Mouse (Mus musculus): ENCODE measurements around the gene Nup210. TPM values are rescaled to one million over a fixed set of nuclear protein-coding genes. Genes with fewer than 3 reads are reported as not detected.

Nup210 gene
- polyA plus RNA-seq, 1 experiment = 43.2 TPM

- TF ChIP-seq CTCF (IDR thresholded peaks at IDR 0.05; ENCODE audit: borderline replicate concordance, extremely low read depth, insufficient read depth, insufficient read length) (peak; percentile 62), POLR2A (IDR thresholded peaks at IDR 0.05; ENCODE audit: borderline replicate concordance, extremely low read depth, insufficient read depth, insufficient read length, poor library complexity, severe bottlenecking) (no peak)
- DNase-seq (ENCODE audit: low read depth) = peak; percentile 99
These were observed 127.8 kb downstream of the Nup210 start, which contains the start of gene Iqsec1 for GRCm38 (mm10) chr6:90988648-90989317. TSS of gene Iqsec1 (minus strand) at chr6:90988685.

DNA sequence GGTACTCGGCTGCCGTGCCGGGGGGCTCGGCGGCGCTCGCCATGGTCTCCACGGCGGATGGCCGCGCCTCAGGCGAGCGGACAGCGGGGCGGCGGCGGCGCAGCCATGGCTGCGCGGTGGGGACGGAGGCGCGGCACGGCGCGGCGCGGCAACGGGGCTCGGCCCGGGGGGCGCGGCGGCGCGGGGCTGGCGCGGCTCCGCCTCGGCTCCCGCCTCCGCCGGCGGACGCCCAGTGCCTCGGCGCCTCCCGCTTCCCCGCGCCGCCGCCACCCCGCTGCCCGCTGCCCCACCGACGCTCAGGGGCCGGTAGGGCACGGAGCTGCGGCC, 128.4 kb downstream of the Nup210 start:
- DNase-seq (ENCODE audit: low read depth) = no peak
- TF ChIP-seq CTCF (IDR thresholded peaks at IDR 0.05; ENCODE audit: borderline replicate concordance, extremely low read depth, insufficient read depth, insufficient read length) (no peak), POLR2A (IDR thresholded peaks at IDR 0.05; ENCODE audit: borderline replicate concordance, extremely low read depth, insufficient read depth, insufficient read length, poor library complexity, severe bottlenecking) (no peak)

GRCm38 (mm10) chr6:90987561-90988298, 128.9 kb downstream of the Nup210 start:
- TF ChIP-seq CTCF (IDR thresholded peaks at IDR 0.05; ENCODE audit: borderline replicate concordance, extremely low read depth, insufficient read depth, insufficient read length) (no peak), POLR2A (IDR thresholded peaks at IDR 0.05; ENCODE audit: borderline replicate concordance, extremely low read depth, insufficient read depth, insufficient read length, poor library complexity, severe bottlenecking) (no peak)

DNA sequence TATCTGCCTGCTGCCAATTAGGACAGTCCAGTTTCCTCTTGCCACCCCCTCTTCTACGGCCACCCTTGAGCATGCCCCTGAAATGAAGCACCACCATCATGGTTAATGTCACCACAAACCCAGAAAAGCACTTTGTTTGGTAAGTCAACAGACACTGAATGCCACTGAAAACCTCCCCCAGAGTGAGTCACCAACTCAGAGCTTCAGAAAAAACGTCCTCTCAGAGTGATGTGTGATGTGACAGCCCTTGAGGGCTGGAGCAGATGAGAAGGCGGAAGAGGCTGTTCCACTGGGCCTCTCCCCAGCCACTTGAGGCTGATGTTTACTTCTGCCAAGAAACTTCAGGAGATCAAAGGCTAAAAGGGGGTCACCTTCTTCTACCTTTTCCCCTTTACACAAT, 132.5 kb downstream of the Nup210 start:
- DNase-seq (ENCODE audit: low read depth) = no peak
- TF ChIP-seq POLR2A (IDR thresholded peaks at IDR 0.05; ENCODE audit: borderline replicate concordance, extremely low read depth, insufficient read depth, insufficient read length, poor library complexity, severe bottlenecking) = no peak
- no peak for TF ChIP-seq CTCF (IDR thresholded peaks at IDR 0.05; ENCODE audit: borderline replicate concordance, extremely low read depth, insufficient read depth, insufficient read length)

More at GRCm38 (mm10) chr6:90987561-90988298, 128.9 kb downstream of the Nup210 start:
- peak; percentile 48 for DNase-seq (ENCODE audit: low read depth)

- peak; percentile 21 for DNase-seq (ENCODE audit: low read depth)
These were observed 142.3 kb downstream of the Nup210 start for GRCm38 (mm10) chr6:90974279-90974678.

DNA sequence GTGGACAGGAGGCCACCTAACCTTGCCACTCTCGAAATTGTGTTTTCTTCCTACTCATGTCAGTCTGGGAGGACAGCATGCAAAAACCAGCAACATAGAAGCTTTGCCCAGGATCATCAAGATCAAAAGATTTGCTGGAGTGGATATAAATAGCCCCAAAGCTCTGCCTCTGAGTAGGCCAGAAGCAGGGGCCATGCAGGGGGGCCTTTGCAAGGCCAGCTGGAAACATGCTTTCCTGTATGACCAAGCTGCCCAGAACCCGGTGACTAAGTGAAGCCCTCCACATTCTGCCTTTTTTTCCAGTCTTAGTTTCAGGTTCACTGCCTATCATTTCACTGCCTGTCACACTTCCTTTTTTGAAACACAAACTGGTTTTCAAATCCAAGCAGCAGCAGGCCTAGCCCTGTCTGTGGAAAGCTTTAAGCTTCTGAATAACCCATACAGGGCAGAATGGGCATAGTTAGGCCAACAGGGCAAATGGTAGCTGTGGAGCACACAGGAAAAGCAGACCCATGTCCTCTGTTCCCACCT, 147.2 kb downstream of the Nup210 start:
- peak; percentile 53 for DNase-seq (ENCODE audit: low read depth)
- TF ChIP-seq POLR2A (IDR thresholded peaks at IDR 0.05; ENCODE audit: borderline replicate concordance, extremely low read depth, insufficient read depth, insufficient read length, poor library complexity, severe bottlenecking) = no peak

More at GRCm38 (mm10) chr6:90974279-90974678, 142.3 kb downstream of the Nup210 start:
- no peak for TF ChIP-seq CTCF (IDR thresholded peaks at IDR 0.05; ENCODE audit: borderline replicate concordance, extremely low read depth, insufficient read depth, insufficient read length)
- TF ChIP-seq POLR2A (IDR thresholded peaks at IDR 0.05; ENCODE audit: borderline replicate concordance, extremely low read depth, insufficient read depth, insufficient read length, poor library complexity, severe bottlenecking) = no peak

Other genes starting within 250 kb of the Nup210 start
- gene Iqsec1, start 128.1 kb downstream of the Nup210 start, polyA plus RNA-seq (2012; rRNA removed) = 55.5 and 91.1 TPM in 2 replicates
- 73.6 and 76.6 TPM in 2 replicates for gene Hdac11, start 39.8 kb upstream of the Nup210 start, polyA plus RNA-seq (2012; rRNA removed)
- gene Fbln2, start 95.6 kb upstream of the Nup210 start, polyA plus RNA-seq (2012; rRNA removed) = 24.7 and 40.5 TPM in 2 replicates

Data from brain, embryonic 14.5 days (tissue).